Mouse (Mus musculus) lung, postnatal 0 days (tissue): Measurements from ENCODE around the gene Gast. TPM values are rescaled to one million over a fixed set of nuclear protein-coding genes. Genes with fewer than 3 reads are reported as not detected.

Experiments used
- ATAC-seq: fragments of 200-750 bp; cut with Nextera tagmentation; 2 replicates; pipeline ENCODE4 v1.8.0; 2017; ENCODE audit warnings: moderate library complexity
- DNase-seq: peaks from one replicate; pipeline ENCODE4 v3.0.0-alpha.2; 2016; ENCODE audit warnings: low spot score
- H3K27ac ChIP-seq: fragments of 300-500 bp; sonication (generic); 2 replicates; pipeline ENCODE4 v1.5.1; 2014; ENCODE audit warnings: antibody characterized with exemption, mild to moderate bottlenecking, low read length, mixed read lengths
- H3K27me3 ChIP-seq: fragments of 300-500 bp; sonication (generic); replicated peaks from 2 replicates; pipeline ENCODE4 v1.6.1; 2014; ENCODE audit warnings: low read length, mixed read lengths; ENCODE audit not compliant: insufficient read depth
- H3K36me3 ChIP-seq: fragments of 300-500 bp; sonication (generic); 2 replicates; pipeline ENCODE4 v1.6.1; 2014; ENCODE audit warnings: low read length, mixed read lengths; ENCODE audit not compliant: insufficient read depth
- H3K4me1 ChIP-seq: fragments of 300-500 bp; sonication (generic); 2 replicates; pipeline ENCODE4 v1.6.1; 2014; ENCODE audit warnings: antibody characterized with exemption, low read depth, low read length, mixed read lengths; ENCODE audit not compliant: insufficient read depth
- H3K4me2 ChIP-seq: fragments of 300-500 bp; sonication (generic); replicated peaks from 2 replicates; pipeline ENCODE4 v1.6.1; 2014; ENCODE audit warnings: low read depth, mild to moderate bottlenecking, low read length, moderate library complexity, mixed read lengths
- H3K4me3 ChIP-seq: fragments of 300-500 bp; sonication (generic); 2 replicates; pipeline ENCODE4 v1.5.1; 2014; ENCODE audit warnings: low read depth, low read length
- H3K9ac ChIP-seq: fragments of 300-500 bp; sonication (generic); replicated peaks from 2 replicates; pipeline ENCODE4 v1.6.1; 2014; ENCODE audit warnings: low read depth, mild to moderate bottlenecking
- H3K9me3 ChIP-seq: fragments of 300-500 bp; sonication (generic); 2 replicates; pipeline ENCODE4 v1.6.1; 2016; ENCODE audit warnings: low read length, mixed read lengths
- CTCF ChIP-seq: IDR thresholded peaks from 2 replicates; pipeline ENCODE4 v1.5.1; 2016; ENCODE audit warnings: antibody characterized with exemption, mild to moderate bottlenecking
- EP300 ChIP-seq: IDR thresholded peaks from 2 replicates; pipeline ENCODE4 v1.6.1; 2016; ENCODE audit warnings: antibody characterized with exemption, mild to moderate bottlenecking, control low read depth
- WGBS: fragments of 180-500 bp; shearing (Covaris S2); extraction: QIAGEN DNeasy Blood & Tissue Kit; methylation state at CpG from one replicate; pipeline ENCODE4 v1.1.7; 2014; 5-methylcytosine and 5-hydroxymethylcytosine counted together
- polyA plus RNA-seq: library from polyadenylated mRNA; unstranded; fragments of >200 nt; fragmentation: Nextera tagmentation; extraction: Ambion mirVana; gene quantifications from 2 replicates; pipeline ENCODE4 v1.2.1, GENCODE M21; 2015

Gast gene
- polyA plus RNA-seq, 1 experiment from 2014 or later = not detected

DNA sequence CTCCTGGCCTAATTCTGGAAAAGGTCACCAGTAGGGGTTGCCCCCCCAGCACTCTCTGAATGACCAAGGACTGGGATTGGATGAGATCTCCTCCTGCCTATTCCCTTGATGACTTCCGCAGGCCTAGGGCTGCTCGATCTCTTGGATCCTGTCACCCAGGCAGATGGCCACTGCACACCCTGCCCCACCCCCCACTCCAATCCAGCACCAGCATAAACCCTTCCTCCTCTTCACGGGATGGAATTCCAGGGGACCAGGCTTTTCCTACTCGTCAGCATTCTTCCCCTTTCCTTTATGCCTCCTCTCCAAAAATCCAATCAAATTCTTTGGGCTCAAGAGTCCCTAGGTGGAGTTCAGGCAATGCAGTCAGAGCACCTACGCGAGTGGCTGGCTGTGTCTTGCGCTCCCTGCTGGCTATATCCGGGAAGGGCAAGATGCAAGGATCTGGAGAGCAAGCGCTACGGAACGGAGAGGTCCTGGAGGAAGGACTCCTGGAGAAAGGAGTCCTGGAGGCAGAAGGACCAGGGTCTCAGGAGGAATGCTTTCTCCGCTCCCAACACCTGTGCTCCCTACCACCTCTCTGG, 28.9 kb downstream of the Gast start:
- Histone ChIP-seq H3K27me3 (0 out of 2 replicates have a peak, but pooled peaks cover 4% of the 10 kb centered on the region), H3K4me2 (no peak overlapping the region), H3K9ac (no peak overlapping the region), H3K27ac (no peak overlapping the region), H3K4me3 (no peak overlapping the region), H3K4me1 (no peaks in the 10 kb centered on the region), H3K36me3 (no peaks in the 10 kb centered on the region), H3K9me3 (no peaks in the 10 kb centered on the region)
- DNase-seq (peak; percentile 75), ATAC-seq (peak; percentile 63)
- TF ChIP-seq EP300 = no peak
- TF ChIP-seq CTCF = peak; percentile 91
- WGBS = 9% methylated on average over 12 of the region's 12 CpGs

GRCm38 (mm10) chr11:100369145-100369544, 34.9 kb downstream of the Gast start:
- ATAC-seq = no peak
- no peak overlapping the region for H3K9ac ChIP-seq
- DNase-seq = no peak
- H3K27ac ChIP-seq = no peak overlapping the region
- H3K4me1 ChIP-seq = no peaks in the 10 kb centered on the region
- WGBS = 64% methylated on average over 7 of the region's 7 CpGs
- H3K27me3 ChIP-seq = no peaks in the 10 kb centered on the region
- TF ChIP-seq CTCF (no peak), EP300 (no peak)
- H3K36me3 ChIP-seq = peaks cover 47% of the 10 kb centered on the region
- no peak overlapping the region for H3K4me3 ChIP-seq
- H3K9me3 ChIP-seq = no peaks in the 10 kb centered on the region
- H3K4me2 ChIP-seq = no peak overlapping the region

GRCm38 (mm10) chr11:100369822-100370221, 35.6 kb downstream of the Gast start:
- peaks cover 52% of the 10 kb centered on the region for H3K36me3 ChIP-seq
- TF ChIP-seq CTCF = no peak
- TF ChIP-seq EP300 = no peak

DNA sequence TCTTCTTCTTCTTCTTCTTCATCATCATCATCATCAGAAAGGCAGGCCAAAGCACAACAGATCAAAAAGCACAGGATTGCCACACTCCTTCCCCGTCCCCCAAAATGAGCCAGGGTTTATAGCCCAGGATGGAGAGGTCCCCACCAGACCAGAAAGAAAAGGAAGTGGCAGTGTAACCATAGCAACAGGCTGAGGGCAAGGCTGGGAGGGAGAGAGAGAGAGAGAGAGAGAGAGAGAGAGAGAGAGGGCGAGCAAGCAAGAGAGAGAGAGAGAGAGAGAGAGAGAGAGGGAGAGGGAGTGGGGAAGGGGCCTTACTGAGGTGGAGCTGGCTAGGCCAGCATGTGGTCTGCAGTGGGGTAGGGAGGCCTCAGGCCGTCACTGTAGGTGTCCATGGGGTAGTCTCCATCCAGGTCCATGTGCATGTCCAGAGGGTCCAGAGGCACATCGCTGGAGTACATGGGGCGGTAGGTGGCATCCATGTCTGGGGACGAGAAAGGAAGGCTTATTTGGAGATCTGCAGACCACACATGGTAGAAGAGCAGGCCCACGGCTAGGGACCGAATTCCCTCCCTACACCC, 37.9 kb downstream of the Gast start:
- WGBS = 83% methylated on average over 7 of the region's 8 CpGs
- H3K36me3 ChIP-seq = peaks cover 67% of the 10 kb centered on the region
- DNase-seq (no peak), ATAC-seq (no peak)
- no peak overlapping the region for H3K4me3 ChIP-seq
- no peak overlapping the region for H3K4me2 ChIP-seq
- H3K27me3 ChIP-seq = no peaks in the 10 kb centered on the region
- no peaks in the 10 kb centered on the region for H3K9me3 ChIP-seq
- no peak overlapping the region for H3K27ac ChIP-seq
- no peaks in the 10 kb centered on the region for H3K4me1 ChIP-seq
- TF ChIP-seq CTCF = no peak
- TF ChIP-seq EP300 = no peak
- H3K9ac ChIP-seq = no peak overlapping the region

More at GRCm38 (mm10) chr11:100369822-100370221, 35.6 kb downstream of the Gast start:
- no peaks in the 10 kb centered on the region for H3K27me3 ChIP-seq
- no peaks in the 10 kb centered on the region for H3K4me1 ChIP-seq
- H3K9me3 ChIP-seq = no peaks in the 10 kb centered on the region
- WGBS = 54% methylated on average over 8 of the region's 8 CpGs
- no peak for DNase-seq
- no peak for ATAC-seq
- H3K4me2 ChIP-seq = no peak overlapping the region
- no peak overlapping the region for H3K27ac ChIP-seq
- H3K4me3 ChIP-seq = no peak overlapping the region
- no peak overlapping the region for H3K9ac ChIP-seq

GRCm38 (mm10) chr11:100375127-100375526, 40.9 kb downstream of the Gast start:
- WGBS = 88% methylated on average over 9 of the region's 9 CpGs
- peaks cover 73% of the 10 kb centered on the region for H3K36me3 ChIP-seq

DNA sequence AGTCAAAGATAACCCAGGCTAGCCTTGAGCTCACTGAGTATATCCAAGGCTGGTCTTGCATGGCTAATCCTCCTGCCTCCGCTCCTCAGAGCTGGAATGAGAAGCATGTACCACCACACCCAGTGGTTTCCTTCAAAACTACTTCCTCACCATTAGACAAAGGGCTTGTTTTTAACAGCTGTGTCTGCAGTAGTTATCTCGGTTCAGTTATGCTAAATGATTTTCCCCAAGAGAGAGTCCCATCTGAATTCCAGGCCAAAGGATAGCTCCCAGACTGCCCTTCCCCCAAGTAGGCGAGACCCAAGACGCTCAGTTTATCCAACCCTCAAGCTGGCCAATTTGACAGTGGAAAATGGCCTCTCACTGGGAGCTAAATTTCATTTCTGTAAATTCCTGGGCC, 41.8 kb downstream of the Gast start:
- no peak for DNase-seq
- H3K9me3 ChIP-seq = no peaks in the 10 kb centered on the region
- no peak overlapping the region for H3K4me3 ChIP-seq
- no peak overlapping the region for H3K9ac ChIP-seq
- 58% methylated on average over 4 of the region's 4 CpGs for WGBS
- H3K4me1 ChIP-seq = no peaks in the 10 kb centered on the region
- 0 out of 2 replicates have a peak, but pooled peaks have one; percentile 9 for TF ChIP-seq EP300
- TF ChIP-seq CTCF = no peak
- no peak overlapping the region for H3K27ac ChIP-seq
- no peak for ATAC-seq
- H3K27me3 ChIP-seq = no peaks in the 10 kb centered on the region
- peaks cover 70% of the 10 kb centered on the region for H3K36me3 ChIP-seq
- H3K4me2 ChIP-seq = no peak overlapping the region

More at GRCm38 (mm10) chr11:100375127-100375526, 40.9 kb downstream of the Gast start:
- ATAC-seq = no peak
- Histone ChIP-seq H3K27ac (no peak overlapping the region), H3K4me2 (no peak overlapping the region), H3K4me1 (no peaks in the 10 kb centered on the region), H3K27me3 (no peaks in the 10 kb centered on the region), H3K9me3 (no peaks in the 10 kb centered on the region), H3K9ac (no peak overlapping the region), H3K4me3 (no peak overlapping the region)
- TF ChIP-seq EP300 (no peak), CTCF (no peak)
- no peak for DNase-seq
